In genomic region chr9:80791523-80791922, GRCm38 (mm10) we compare ENCODE assay signal across 23 mouse cellular contexts.
"Had no signal": no experiment of that assay in that cellular context is flagged by ENCODE, and none has a peak within 500 bp of the region (broad histone marks: within the 10 kb centered on the region; RNA-seq: fewer than 3 reads in every experiment).

No protein-coding gene starts in this region.

- H3K27me3 ChIP-seq: limb, embryonic 13.5 days; liver, embryonic 12.5 days; liver, embryonic 15.5 days; lung, embryonic 15.5 days; megakaryocyte, embryonic 14.5 days; stomach, embryonic 15.5 days had no signal

- H3K4me1 ChIP-seq: limb, embryonic 10.5 days; limb, embryonic 13.5 days; liver, embryonic 12.5 days; liver, embryonic 15.5 days; lung, embryonic 15.5 days; megakaryocyte, embryonic 14.5 days; stomach, embryonic 15.5 days had no signal

- H3K4me2 ChIP-seq: limb, embryonic 13.5 days; liver, embryonic 12.5 days; liver, embryonic 15.5 days; lung, embryonic 15.5 days; stomach, embryonic 15.5 days had no signal

- H3K4me3 ChIP-seq: layer of hippocampus, adult 2 months; limb, embryonic 10.5 days; limb, embryonic 13.5 days; liver, embryonic 12.5 days; liver, embryonic 15.5 days; lung, embryonic 15.5 days; megakaryocyte, embryonic 14.5 days; stomach, embryonic 15.5 days had no signal

- H3K9me3 ChIP-seq: limb, embryonic 10.5 days; limb, embryonic 13.5 days; liver, embryonic 12.5 days; liver, embryonic 15.5 days; lung, embryonic 15.5 days; megakaryocyte, embryonic 14.5 days; stomach, embryonic 15.5 days had no signal

- DNase-seq: kidney, adult 18-20 months; kidney, adult 9 months; kidney, postnatal 14 days; kidney, postnatal 4 days; layer of hippocampus, adult 9-11 months; liver; lung, adult 18-20 months; lung, postnatal 10 days; lung, postnatal 36 days; retina, postnatal 1 day; right cerebral cortex, postnatal 25 days; spleen, adult 18-20 months; thymus, postnatal 25 days had no signal

- H3K27ac ChIP-seq: layer of hippocampus, adult 2 months; limb, embryonic 10.5 days; limb, embryonic 13.5 days; liver, embryonic 12.5 days; liver, embryonic 15.5 days; lung, embryonic 15.5 days; stomach, embryonic 15.5 days had no signal

- H3K36me3 ChIP-seq: limb, embryonic 10.5 days; limb, embryonic 13.5 days; liver, embryonic 12.5 days; liver, embryonic 15.5 days; lung, embryonic 15.5 days; stomach, embryonic 15.5 days had no signal

- ATAC-seq: intestine, embryonic 16.5 days; liver, embryonic 12.5 days; midbrain, embryonic 16.5 days had no signal

- H3K9ac ChIP-seq: limb, embryonic 13.5 days; liver, embryonic 12.5 days; liver, embryonic 15.5 days; lung, embryonic 15.5 days; stomach, embryonic 15.5 days had no signal
